Mouse (Mus musculus): Measurements from ENCODE around the gene Ptpn5.

DNA sequence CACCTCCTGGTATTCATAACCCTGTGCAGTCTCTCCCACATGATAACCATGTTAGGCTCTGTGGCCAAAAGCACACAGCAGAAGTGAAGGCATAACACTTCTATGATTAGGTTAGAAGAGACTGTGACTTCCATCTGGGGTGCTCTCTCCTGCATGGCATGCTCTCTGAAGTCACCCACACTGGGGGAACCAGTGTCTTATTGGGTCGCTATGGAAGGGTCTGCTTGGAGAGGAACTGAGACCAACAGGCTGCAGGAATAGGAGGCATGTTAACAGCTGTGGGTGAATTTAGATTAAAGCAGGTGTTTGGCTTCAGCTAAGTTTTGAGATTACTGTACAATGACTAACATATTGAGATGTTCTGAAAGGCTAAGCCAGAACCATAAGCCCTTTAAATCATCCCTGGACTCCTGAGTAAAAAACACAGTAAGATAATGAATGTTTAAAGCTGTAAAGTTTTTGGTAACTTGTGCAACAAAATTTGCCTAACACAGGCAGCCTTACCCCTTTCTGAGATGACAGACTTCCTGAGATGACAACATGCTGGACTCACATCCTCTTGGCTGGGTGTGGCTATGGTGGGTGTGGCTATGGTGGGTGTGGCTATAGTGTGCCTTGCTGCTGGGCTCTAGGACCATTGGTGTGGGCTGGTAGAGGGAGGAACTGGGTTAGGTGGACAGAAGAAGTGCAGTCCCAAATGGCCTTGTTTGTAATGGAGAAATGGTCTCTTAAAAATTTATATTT, 29.6 kb downstream of the Ptpn5 start:
- no peak for TF ChIP-seq GATA1 (IDR thresholded peaks at IDR 0.05; ENCODE audit: borderline replicate concordance, low read length)
- TF ChIP-seq CTCF (IDR thresholded peaks at IDR 0.05; ENCODE audit: low read depth, low read length) = no peak
